Mouse (Mus musculus) liver, embryonic 14.5 days (tissue): ENCODE measurements around the gene Igdcc3. TPM values are rescaled to one million over a fixed set of nuclear protein-coding genes. Genes with fewer than 3 reads are reported as not detected.

Source experiments
- ATAC-seq: fragments of 200-750 bp; cut with Nextera tagmentation; 2 replicates; pipeline ENCODE4 v1.8.0; 2017; ENCODE audit warnings: moderate number of reproducible peaks, mild to moderate bottlenecking, moderate library complexity; ENCODE audit not compliant: insufficient read depth
- DNase-seq, 3 experiments: peaks; one replicate each; pipeline ENCODE4 v3.0.0-alpha.2; 2012 to 2013; ENCODE audit warnings: low read depth in 3 of 3, low spot score in 3 of 3
- H3K27ac ChIP-seq: fragments of 300-500 bp; sonication (generic); 2 replicates; pipeline ENCODE4 v1.5.1; 2014; ENCODE audit warnings: moderate library complexity, mild to moderate bottlenecking, control low read depth, inconsistent platforms
- H3K27me3 ChIP-seq: fragments of 300-500 bp; sonication (generic); 2 replicates; pipeline ENCODE4 v1.6.1; 2014; ENCODE audit warnings: mild to moderate bottlenecking, low read length, moderate library complexity; ENCODE audit not compliant: control insufficient read depth, insufficient read depth
- H3K36me3 ChIP-seq: fragments of 300-500 bp; sonication (generic); replicated peaks from 2 replicates; pipeline ENCODE4 v1.6.1; 2014; ENCODE audit warnings: low read depth; ENCODE audit not compliant: control insufficient read depth, insufficient read depth
- H3K4me1 ChIP-seq, 2 experiments: fragments of 200-500 bp in 1 of 2; fragments of 300-500 bp in 1 of 2; sonication (generic) in 1 of 2; replicated peaks; 2 replicates each; pipeline ENCODE4 v1.6.1; 2012 to 2014; ENCODE audit warnings: antibody characterized with exemption in 1 of 2, inconsistent platforms in 1 of 2, low read length in 1 of 2; ENCODE audit not compliant: control insufficient read depth in 2 of 2, insufficient read depth in 2 of 2
- H3K4me2 ChIP-seq: fragments of 300-500 bp; sonication (generic); 2 replicates; pipeline ENCODE4 v1.6.1; 2014; ENCODE audit warnings: low read depth, mild to moderate bottlenecking, control low read depth, moderate library complexity
- H3K4me3 ChIP-seq, 2 experiments: fragments of 200-500 bp in 1 of 2; fragments of 300-500 bp in 1 of 2; sonication (generic) in 1 of 2; 2 replicates each; pipeline ENCODE4 v1.5.1; 2012 to 2014; ENCODE audit warnings: low read depth in 2 of 2, low read length in 2 of 2, mild to moderate bottlenecking in 2 of 2, control low read depth in 1 of 2, inconsistent platforms in 1 of 2, moderate library complexity in 1 of 2; ENCODE audit not compliant: insufficient read depth in 1 of 2
- H3K9ac ChIP-seq: fragments of 300-500 bp; sonication (generic); replicated peaks from 2 replicates; pipeline ENCODE4 v1.6.1; 2014; ENCODE audit warnings: mild to moderate bottlenecking, control low read depth, moderate library complexity
- H3K9me3 ChIP-seq: fragments of 300-500 bp; sonication (generic); 2 replicates; pipeline ENCODE4 v1.6.1; 2016; ENCODE audit warnings: low read length, mixed read lengths; ENCODE audit not compliant: control insufficient read depth
- CTCF ChIP-seq: IDR thresholded peaks from 2 replicates; pipeline ENCODE4 v1.5.1; 2016; ENCODE audit warnings: antibody characterized with exemption, low read depth, control low read depth
- EP300 ChIP-seq: IDR thresholded peaks from 2 replicates; pipeline ENCODE4 v1.6.1; 2016; ENCODE audit warnings: antibody characterized with exemption, low read depth
- WGBS: fragments of 180-500 bp; shearing (Covaris S2); extraction: QIAGEN DNeasy Blood & Tissue Kit; methylation state at CpG from one replicate; pipeline ENCODE4 v1.1.7; 2014; ENCODE audit not compliant: insufficient replicate concordance; 5-methylcytosine and 5-hydroxymethylcytosine counted together
- polyA plus RNA-seq, 2 experiments: library from polyadenylated mRNA; depleted of rRNA in 1 of 2; stranded (reverse) in 1 of 2; unstranded in 1 of 2; fragments of >200 nt; fragmentation: Nextera tagmentation in 1 of 2; extraction: Ambion mirVana in 1 of 2; gene quantifications; 2 replicates each; pipeline versions ENCODE4 v1.2.1 to v1.2.3; 2012 to 2014

Gene Igdcc3
- polyA plus RNA-seq, 2 experiments, result 0.06 TPM

DNA sequence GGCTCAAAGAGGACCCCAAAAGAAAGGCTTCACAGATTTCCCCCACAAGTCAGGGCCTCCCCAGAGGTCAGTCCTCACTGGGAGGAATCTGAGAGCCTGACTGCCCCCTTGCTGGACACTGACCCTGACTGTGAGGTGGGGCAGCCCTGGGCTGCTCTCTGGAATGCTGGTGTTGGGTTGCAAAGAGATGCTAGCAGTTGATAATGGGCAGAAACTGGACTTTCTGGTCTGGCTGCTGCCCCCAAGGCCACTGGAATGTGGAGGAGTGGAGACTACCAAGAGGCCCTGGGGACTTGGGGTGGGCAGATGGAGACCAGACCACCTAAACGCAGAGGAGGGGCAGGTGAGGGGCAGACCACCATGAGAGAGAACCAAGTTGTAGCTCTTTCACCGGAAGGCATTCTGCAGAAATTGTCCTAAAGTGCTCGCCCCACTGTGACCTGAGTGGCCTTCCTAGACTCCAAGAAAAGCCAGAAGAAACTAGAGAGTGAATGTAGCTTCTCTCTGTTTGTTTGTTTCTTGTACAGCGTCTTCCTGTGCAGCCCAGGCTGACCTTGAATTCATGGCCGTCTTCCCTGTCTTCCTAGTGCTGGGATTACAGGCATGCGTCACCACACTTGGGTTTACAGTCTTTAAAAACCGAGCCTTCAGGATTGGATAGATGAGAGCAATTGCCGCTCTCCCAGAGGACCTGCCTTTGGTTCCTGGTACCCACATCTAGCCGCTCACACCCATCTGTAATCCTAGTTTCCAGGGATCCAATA lies 13.9 kb downstream of the Igdcc3 start:
- Histone ChIP-seq H3K9ac (no peak overlapping the region), H3K27me3 (peaks cover 19% of the 10 kb centered on the region), H3K4me1 (no peaks in the 10 kb centered on the region), H3K4me3 (no peak overlapping the region), H3K27ac (no peak overlapping the region), H3K36me3 (no peaks in the 10 kb centered on the region), H3K9me3 (no peaks in the 10 kb centered on the region), H3K4me2 (no peak overlapping the region)
- 54% methylated on average over 9 of the region's 9 CpGs for WGBS
- TF ChIP-seq EP300, result no peak
- no peak for TF ChIP-seq CTCF
- ATAC-seq, result no peak
- no peak for DNase-seq

DNA sequence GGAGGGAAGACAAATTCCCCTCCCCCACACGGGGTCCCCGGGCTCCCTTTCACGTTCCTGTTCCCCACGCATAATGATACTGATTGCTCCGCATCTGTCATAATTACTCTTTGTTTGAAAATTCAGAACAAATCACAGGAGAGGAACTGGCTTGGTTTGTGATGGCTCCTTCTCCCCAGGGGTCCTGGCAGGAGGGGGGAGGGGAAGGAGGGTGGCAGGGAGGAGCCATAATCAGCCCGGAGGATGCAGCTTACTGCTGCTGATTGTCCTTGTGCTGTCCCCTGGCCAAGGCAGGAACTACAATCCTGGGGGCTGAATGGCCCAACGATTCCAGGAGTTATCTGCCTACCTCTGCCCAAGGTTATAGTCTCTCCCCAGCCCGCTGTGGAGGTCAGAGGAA lies 15.6 kb downstream of the Igdcc3 start:
- no peaks in the 10 kb centered on the region for H3K9me3 ChIP-seq
- no peak overlapping the region for H3K9ac ChIP-seq
- no peaks in the 10 kb centered on the region for H3K4me1 ChIP-seq
- TF ChIP-seq CTCF (no peak), EP300 (no peak)
- H3K27me3 ChIP-seq, result peaks cover 35% of the 10 kb centered on the region
- DNase-seq, result no peak
- 1% methylated on average over 8 of the region's 8 CpGs for WGBS
- ATAC-seq, result no peak
- no peaks in the 10 kb centered on the region for H3K36me3 ChIP-seq
- no peak overlapping the region for H3K4me3 ChIP-seq
- H3K27ac ChIP-seq, result no peak overlapping the region
- H3K4me2 ChIP-seq, result no peak overlapping the region

DNA sequence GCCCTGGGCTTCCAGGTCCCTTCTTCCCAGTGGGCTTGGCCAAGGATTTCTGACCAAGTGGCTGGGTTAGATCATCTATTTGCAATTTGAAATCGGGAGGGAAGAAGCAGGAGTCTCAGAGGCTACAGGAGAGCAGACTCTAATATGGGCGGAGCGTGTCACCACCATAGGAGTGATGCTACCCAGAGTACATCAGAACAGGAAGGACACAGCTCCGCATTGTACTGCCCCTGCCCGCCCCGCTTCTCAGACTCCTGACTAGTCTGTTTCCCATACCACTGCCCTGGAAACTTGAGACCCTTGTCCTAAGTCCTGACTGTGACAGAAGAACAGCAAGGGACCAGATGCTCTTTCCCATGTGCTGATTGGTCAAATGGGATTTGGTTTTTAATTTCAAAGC lies 16.6 kb downstream of the Igdcc3 start:
- ATAC-seq (no peak), DNase-seq (no peak)
- H3K4me3 ChIP-seq, result no peak overlapping the region
- no peak overlapping the region for H3K4me2 ChIP-seq
- 23% methylated on average over 6 of the region's 6 CpGs for WGBS
- no peaks in the 10 kb centered on the region for H3K4me1 ChIP-seq
- H3K9me3 ChIP-seq, result no peaks in the 10 kb centered on the region
- H3K27me3 ChIP-seq, result peaks cover 45% of the 10 kb centered on the region
- TF ChIP-seq CTCF, result no peak
- no peak for TF ChIP-seq EP300
- no peak overlapping the region for H3K27ac ChIP-seq
- H3K36me3 ChIP-seq, result no peaks in the 10 kb centered on the region
- no peak overlapping the region for H3K9ac ChIP-seq

DNA sequence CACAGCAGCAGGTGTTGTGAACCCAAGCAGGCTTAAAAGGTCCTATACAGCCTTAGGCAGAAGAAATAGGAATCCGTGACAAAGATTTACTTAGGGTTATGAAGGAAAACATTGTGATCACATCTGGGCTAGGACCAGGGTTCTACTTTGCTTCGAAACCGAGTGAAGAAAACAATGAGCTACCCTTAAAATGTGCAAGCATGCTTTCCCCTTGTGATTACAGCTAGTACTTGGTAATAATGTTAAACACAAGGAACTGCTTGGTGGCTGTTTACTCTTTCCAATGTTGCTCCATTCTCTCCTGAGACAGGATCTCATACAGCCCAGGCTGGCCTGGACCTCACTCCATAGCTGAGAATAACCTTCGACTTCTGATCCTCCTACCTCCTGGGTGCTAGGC lies 20.2 kb downstream of the Igdcc3 start:
- Histone ChIP-seq H3K36me3 (no peaks in the 10 kb centered on the region), H3K27me3 (peaks cover 63% of the 10 kb centered on the region), H3K27ac (no peak overlapping the region), H3K9me3 (no peaks in the 10 kb centered on the region), H3K4me2 (no peak overlapping the region), H3K9ac (no peak overlapping the region), H3K4me3 (no peak overlapping the region), H3K4me1 (no peaks in the 10 kb centered on the region)
- ATAC-seq (no peak), DNase-seq (no peak)
- TF ChIP-seq CTCF (no peak), EP300 (no peak)
- WGBS, result 44% methylated on average over 4 of the region's 4 CpGs

DNA sequence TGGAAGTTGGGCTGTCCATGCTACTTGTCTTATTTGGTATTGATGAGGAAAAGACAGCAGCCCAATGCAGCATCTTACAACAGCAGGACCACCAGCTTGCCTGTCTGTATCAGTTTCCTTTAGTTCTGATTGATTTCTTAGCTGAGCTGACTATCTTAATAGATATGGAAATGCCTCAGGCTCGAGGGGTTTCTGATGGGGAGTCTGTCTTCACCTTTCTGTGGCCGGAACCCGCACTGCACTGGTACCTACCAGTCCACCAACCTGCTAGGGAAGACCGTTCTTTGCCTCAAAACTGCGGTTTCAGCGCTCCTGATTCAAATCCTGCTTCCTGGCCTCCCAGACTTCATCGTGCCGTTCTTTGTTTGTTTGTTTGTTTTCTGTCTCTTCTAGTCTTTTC lies 20.9 kb downstream of the Igdcc3 start:
- WGBS, result 14% methylated on average over 8 of the region's 8 CpGs
- no peak overlapping the region for H3K27ac ChIP-seq
- no peak for ATAC-seq
- TF ChIP-seq CTCF (no peak), EP300 (no peak)
- peaks cover 61% of the 10 kb centered on the region for H3K27me3 ChIP-seq
- H3K9me3 ChIP-seq, result no peaks in the 10 kb centered on the region
- no peak overlapping the region for H3K9ac ChIP-seq
- H3K4me1 ChIP-seq, result no peaks in the 10 kb centered on the region
- H3K4me3 ChIP-seq, result no peak overlapping the region
- H3K36me3 ChIP-seq, result no peaks in the 10 kb centered on the region
- no peak overlapping the region for H3K4me2 ChIP-seq
- no peak for DNase-seq
